Mouse (Mus musculus) midbrain, embryonic 10.5 days (tissue): ENCODE measurements around the gene A330070K13Rik. TPM values are rescaled to one million over a fixed set of nuclear protein-coding genes. Genes with fewer than 3 reads are reported as not detected.

Source experiments
- DNase-seq: peaks from one replicate; pipeline ENCODE4 v3.0.0-alpha.2; 2017; ENCODE audit warnings: low spot score
- H3K27ac ChIP-seq: fragments of 300-500 bp; sonication (generic); replicated peaks from 2 replicates; pipeline ENCODE4 v1.5.1; 2016; ENCODE audit warnings: mild to moderate bottlenecking
- H3K27me3 ChIP-seq: fragments of 300-500 bp; sonication (generic); 2 replicates; pipeline ENCODE4 v1.6.1; 2016; ENCODE audit warnings: low read depth, mild to moderate bottlenecking; ENCODE audit not compliant: poor library complexity, severe bottlenecking
- H3K36me3 ChIP-seq: fragments of 300-500 bp; sonication (generic); 2 replicates; pipeline ENCODE4 v1.6.1; 2016; ENCODE audit warnings: mild to moderate bottlenecking, moderate library complexity
- H3K4me1 ChIP-seq: fragments of 300-500 bp; sonication (generic); 2 replicates; pipeline ENCODE4 v1.6.1; 2016
- H3K4me3 ChIP-seq: fragments of 300-500 bp; sonication (generic); 2 replicates; pipeline ENCODE4 v1.5.1; 2016; ENCODE audit warnings: mild to moderate bottlenecking, moderate library complexity
- H3K9me3 ChIP-seq: fragments of 300-500 bp; sonication (generic); replicated peaks from 2 replicates; pipeline ENCODE4 v1.6.1; 2016; ENCODE audit warnings: mild to moderate bottlenecking
- WGBS: fragments of 180-500 bp; shearing (Covaris S2); methylation state at CpG from one replicate; pipeline ENCODE4 v1.1.7; 2016; 5-methylcytosine and 5-hydroxymethylcytosine counted together
- polyA plus RNA-seq: library from polyadenylated mRNA; unstranded; fragments of >200 nt; fragmentation: Nextera tagmentation; extraction: Ambion mirVana; gene quantifications from 2 replicates; pipeline ENCODE4 v1.2.1, GENCODE M21; 2016

Gene A330070K13Rik
- polyA plus RNA-seq: not detected in 2 replicates

DNA sequence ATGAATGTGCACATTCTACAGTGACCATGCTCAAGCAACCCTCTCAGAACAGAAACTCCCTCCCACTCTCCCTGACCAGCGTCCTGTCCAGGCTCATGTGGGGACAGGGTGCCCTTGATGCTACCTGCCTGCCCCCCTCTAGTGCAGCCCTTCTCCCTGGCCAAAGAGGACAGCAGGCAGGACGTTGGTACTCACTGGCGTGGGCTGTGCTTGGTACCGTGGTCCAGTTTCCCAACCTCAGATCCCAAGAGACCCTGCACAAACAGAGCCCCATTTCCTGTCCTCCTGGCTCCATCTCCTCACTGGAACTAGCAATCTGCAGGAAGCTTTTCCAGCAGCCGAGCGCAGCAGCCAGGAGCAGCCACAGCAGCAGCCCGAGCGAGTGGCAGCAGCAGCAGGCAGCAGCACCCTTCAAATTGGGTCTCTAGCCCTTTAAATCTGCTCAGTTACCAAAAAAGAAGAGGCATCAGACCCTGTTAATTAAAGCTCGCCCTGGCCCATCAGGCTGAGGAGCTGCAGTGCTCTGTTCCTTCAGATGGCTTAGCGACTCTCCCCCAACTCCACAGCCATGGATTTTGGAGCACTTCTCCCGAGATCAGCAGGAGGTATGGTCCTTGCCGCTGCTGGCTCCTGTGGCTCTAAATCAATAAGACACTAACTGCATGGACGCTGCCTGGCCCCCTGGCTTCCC is at the start of gene A330070K13Rik:
TSS of gene A330070K13Rik (minus strand) at position 410 of the 691 bp plus-strand sequence.
- Histone ChIP-seq H3K9me3 (no peaks in the 10 kb centered on the region), H3K4me1 (peaks cover 22% of the 10 kb centered on the region), H3K27ac (no peak within 1 kb of the TSS), H3K27me3 (no peaks in the 10 kb centered on the region), H3K4me3 (peak within 1 kb of the TSS; percentile 28), H3K36me3 (no peaks in the 10 kb centered on the region)
- 11% methylated on average over 13 of the region's 13 CpGs for WGBS
- DNase-seq: no peak

DNA sequence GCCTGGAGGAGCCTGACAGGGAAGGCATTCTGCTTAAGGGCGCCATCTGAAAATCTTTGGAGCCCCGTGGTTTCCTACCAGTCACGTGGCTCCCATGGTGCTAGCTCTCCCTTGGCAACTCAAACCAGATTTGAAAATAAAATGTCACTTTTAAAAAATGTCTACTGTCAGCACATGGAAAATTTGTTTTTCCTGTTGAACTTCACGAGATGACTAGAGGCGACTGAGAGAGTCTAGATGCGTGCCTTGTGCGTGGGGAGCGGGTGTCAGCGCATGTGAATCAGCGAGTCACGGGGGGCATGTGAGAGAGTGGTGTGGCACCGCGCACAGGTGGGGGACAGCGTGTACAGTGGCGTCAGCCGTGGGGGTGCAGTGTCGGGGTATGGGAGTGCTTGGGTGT is 27.1 kb upstream of the A330070K13Rik start:
- Histone ChIP-seq H3K4me3 (no peak overlapping the region), H3K27ac (no peak overlapping the region), H3K36me3 (no peaks in the 10 kb centered on the region), H3K9me3 (peaks cover 6% of the 10 kb centered on the region; the same call in 1 of the 2 replicates), H3K27me3 (no peaks in the 10 kb centered on the region), H3K4me1 (no peaks in the 10 kb centered on the region)
- DNase-seq: no peak
- WGBS: 95% methylated on average over 17 of the region's 17 CpGs

DNA sequence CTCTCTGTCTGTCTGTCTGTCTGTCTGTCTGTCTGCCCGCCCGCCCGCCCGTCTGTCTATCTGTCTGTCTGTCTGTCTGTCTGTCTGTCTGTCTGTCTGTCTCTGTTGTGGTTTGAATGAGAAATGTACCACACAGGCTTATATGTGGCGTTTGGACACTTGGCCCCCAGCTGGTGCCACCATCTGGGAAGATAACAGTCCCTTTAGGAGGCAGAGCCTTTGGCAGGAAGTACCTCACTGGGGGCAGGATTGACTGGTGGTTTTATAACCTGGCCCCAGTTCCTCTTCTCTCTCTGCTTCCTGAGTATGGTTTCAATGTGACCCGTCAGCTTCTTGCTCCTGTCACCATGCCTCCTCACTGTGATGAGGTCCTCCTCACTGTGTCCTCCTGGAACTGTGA is 25.3 kb upstream of the A330070K13Rik start:
- no peaks in the 10 kb centered on the region for H3K4me1 ChIP-seq
- 88% methylated on average over 6 of the region's 6 CpGs for WGBS
- no peak for DNase-seq
- H3K27me3 ChIP-seq: no peaks in the 10 kb centered on the region
- H3K36me3 ChIP-seq: no peaks in the 10 kb centered on the region
- peaks cover 6% of the 10 kb centered on the region; the same call in 1 of the 2 replicates for H3K9me3 ChIP-seq
- H3K4me3 ChIP-seq: no peak overlapping the region
- no peak overlapping the region for H3K27ac ChIP-seq

DNA sequence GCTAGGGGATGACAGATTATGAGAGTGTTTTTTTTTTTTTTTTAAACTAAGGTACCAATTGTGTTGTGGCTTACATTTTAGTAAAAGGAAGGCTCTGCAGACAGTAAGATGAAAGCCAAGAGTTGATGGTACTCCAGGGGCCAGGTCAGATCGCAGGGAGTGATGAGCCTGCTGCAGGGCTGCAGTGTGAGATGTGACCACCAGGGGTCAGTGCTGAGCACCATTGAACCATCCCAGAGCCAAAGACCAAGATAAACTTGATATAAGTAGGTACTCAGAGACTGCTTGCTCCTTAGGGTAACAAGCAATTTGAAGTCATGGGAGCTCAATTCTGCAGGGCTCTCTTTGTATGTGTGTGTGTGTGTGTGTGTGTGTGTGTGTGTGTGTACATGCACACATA is 20.8 kb upstream of the A330070K13Rik start:
- peaks cover 3% of the 10 kb centered on the region; the same call in 1 of the 2 replicates for H3K9me3 ChIP-seq
- H3K27me3 ChIP-seq: no peaks in the 10 kb centered on the region
- DNase-seq: peak; percentile 45
- no peak overlapping the region for H3K27ac ChIP-seq
- no peaks in the 10 kb centered on the region for H3K4me1 ChIP-seq
- no peaks in the 10 kb centered on the region for H3K36me3 ChIP-seq
- H3K4me3 ChIP-seq: no peak overlapping the region
- WGBS: 55% methylated on average over 1 of the region's 1 CpGs

DNA sequence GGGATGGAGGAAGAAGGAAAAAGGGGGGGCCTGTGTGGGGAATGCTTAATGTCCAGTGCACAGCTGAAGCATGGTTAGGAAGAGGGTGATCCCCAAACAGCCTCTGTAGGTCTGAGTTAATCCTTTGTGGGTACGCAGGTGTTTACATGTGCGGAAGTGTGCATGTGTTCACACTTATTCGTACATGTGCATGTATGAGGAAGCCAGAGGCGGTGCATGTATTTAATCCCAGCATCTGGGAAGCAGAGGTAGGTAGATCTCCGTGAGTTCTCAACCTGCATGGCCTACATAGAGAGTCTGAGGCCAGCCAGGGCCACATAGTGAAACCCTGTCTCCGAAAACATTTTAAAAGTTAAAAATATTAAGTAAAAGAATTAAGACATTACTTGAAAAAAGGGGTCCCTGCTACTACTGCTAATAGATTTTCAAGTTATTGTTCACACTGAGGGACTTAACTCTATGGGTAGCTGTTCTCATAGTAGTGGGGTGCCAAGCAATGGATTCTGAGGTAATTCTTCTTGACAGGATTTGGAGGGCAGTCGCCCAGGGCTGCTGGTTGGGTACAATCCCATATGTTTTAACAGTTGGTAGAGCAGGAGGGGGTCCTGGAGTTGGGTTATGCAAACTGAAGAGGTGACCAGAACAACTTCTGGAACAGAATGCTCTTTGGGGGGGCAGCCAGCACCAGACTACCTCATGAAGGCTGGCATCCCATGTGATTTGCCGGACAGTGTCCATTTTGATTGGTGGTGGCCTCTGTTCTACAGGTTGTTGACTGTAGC is 15.9 kb upstream of the A330070K13Rik start:
- H3K27ac ChIP-seq: no peak overlapping the region
- H3K4me1 ChIP-seq: no peaks in the 10 kb centered on the region
- H3K27me3 ChIP-seq: no peaks in the 10 kb centered on the region
- 89% methylated on average over 8 of the region's 8 CpGs for WGBS
- no peaks in the 10 kb centered on the region for H3K36me3 ChIP-seq
- no peak for DNase-seq
- H3K9me3 ChIP-seq: peaks cover 3% of the 10 kb centered on the region; the same call in 1 of the 2 replicates
- H3K4me3 ChIP-seq: no peak overlapping the region

DNA sequence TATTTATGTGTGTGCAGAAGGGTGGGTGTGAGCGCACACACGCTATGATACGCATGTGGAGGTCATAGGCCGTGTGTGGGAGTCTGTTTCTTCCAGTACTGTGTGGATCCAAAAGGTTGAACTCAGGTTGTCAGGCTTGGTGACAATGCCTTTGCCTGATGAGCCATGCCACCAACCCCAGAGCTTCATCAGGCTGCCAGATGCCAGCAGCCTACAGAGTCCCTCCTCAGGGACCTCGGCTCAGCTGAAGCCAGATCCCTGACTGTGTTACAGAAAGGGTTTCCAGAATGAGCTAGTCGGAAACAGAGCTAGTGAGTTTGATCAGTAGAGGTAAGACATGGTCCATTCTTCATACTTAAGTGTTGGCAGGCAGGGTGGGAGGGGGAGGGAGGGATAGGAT is 10.7 kb upstream of the A330070K13Rik start:
- WGBS: 78% methylated on average over 6 of the region's 6 CpGs
- DNase-seq: no peak

DNA sequence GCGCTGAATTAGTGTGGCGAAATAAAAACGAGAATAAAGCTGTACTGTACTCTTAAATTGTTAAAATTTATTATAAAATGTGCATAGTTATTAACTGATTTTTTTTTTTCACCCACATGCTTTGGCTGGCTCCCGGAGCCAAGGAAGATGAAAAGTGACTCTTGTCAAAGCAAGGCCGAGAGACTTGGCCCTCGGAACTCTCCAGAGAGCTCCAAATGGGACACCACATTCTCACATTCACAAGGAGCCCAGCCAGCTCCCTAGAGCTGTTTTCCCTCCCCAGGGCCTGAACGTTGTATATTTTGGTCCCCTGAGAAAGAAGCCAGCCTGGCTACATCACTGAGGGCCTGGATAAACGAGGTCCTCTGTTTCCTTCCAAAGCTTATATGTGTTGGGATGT is 10.0 kb upstream of the A330070K13Rik start:
- no peak overlapping the region for H3K4me3 ChIP-seq
- DNase-seq: no peak
- WGBS: 84% methylated on average over 8 of the region's 8 CpGs

More for the DNA sequence above, 10.7 kb upstream of the A330070K13Rik start:
- no peaks in the 10 kb centered on the region for H3K36me3 ChIP-seq
- no peak overlapping the region for H3K4me3 ChIP-seq
- no peak overlapping the region for H3K27ac ChIP-seq
- H3K9me3 ChIP-seq: no peaks in the 10 kb centered on the region
- no peaks in the 10 kb centered on the region for H3K27me3 ChIP-seq
- peaks cover 4% of the 10 kb centered on the region; the same call in 1 of the 2 replicates for H3K4me1 ChIP-seq

DNA sequence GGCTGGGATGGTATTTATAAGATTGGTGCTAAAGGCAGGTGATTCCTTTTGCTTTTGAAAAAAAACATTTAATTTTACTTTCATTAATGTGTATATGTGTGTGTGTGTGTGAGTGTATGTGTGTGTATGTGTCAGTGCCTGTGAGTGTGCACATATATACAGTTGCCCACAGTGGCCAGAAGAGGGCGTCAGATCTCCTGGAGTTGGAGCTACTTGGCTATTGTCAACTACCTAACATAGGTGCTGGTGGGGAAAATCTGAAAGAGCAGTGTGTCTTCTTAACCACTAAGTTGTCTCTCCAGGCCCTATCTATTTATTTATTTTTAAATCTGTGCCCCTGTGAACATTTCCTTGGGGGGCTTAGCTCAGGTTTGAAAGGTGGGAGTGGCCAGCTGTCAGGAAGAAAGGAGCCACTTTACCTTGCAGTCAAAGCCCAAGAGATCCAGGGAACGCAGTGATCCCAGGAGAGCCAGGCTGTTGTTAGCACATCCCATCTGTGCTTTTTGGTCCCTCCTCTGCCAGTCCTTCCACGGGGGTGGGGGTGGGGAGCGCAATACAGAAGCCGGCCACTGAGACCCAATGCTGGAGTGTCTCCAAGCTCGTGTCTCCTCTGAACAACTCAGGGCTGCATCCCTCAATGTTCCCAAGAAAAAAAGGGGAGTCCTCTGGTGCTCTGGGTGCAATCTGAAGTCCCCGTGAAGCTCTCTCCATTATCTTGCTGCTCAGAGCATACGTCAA is 9.4 kb upstream of the A330070K13Rik start:
- Histone ChIP-seq H3K27ac (no peak overlapping the region), H3K27me3 (no peaks in the 10 kb centered on the region), H3K36me3 (no peaks in the 10 kb centered on the region), H3K4me1 (peaks cover 4% of the 10 kb centered on the region; the same call in 1 of the 2 replicates), H3K4me3 (no peak overlapping the region), H3K9me3 (no peaks in the 10 kb centered on the region)
- WGBS: 60% methylated on average over 8 of the region's 8 CpGs
- DNase-seq: no peak

More for the DNA sequence above, 10.0 kb upstream of the A330070K13Rik start:
- Histone ChIP-seq H3K27ac (no peak overlapping the region), H3K4me1 (peaks cover 4% of the 10 kb centered on the region; the same call in 1 of the 2 replicates), H3K36me3 (no peaks in the 10 kb centered on the region), H3K27me3 (no peaks in the 10 kb centered on the region), H3K9me3 (no peaks in the 10 kb centered on the region)

DNA sequence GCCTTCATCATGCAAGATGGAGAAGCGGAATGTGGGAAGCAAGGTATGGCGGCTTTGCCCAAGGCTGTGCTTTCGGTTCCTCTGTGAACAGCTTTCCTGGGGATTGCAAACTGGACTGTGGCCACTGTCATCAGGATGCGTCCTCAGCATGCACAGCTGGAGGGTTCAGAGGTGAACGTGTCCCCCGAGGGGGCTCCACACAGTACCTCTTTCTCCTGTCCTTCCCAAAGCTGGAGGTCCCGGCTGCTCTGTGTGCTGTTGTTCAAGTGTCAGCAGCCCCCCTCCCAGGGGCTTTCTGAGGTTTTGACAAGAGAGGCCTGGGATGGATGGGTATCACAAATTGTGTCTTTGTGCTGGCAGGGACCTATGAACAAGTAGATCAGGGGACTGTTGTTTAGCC is 2.0 kb upstream of the A330070K13Rik start:
- Histone ChIP-seq H3K27ac (no peak overlapping the region), H3K36me3 (no peaks in the 10 kb centered on the region), H3K27me3 (no peaks in the 10 kb centered on the region), H3K4me1 (peaks cover 22% of the 10 kb centered on the region), H3K4me3 (no peak overlapping the region), H3K9me3 (no peaks in the 10 kb centered on the region)
- peak; percentile 16 for DNase-seq
- WGBS: 64% methylated on average over 7 of the region's 7 CpGs

DNA sequence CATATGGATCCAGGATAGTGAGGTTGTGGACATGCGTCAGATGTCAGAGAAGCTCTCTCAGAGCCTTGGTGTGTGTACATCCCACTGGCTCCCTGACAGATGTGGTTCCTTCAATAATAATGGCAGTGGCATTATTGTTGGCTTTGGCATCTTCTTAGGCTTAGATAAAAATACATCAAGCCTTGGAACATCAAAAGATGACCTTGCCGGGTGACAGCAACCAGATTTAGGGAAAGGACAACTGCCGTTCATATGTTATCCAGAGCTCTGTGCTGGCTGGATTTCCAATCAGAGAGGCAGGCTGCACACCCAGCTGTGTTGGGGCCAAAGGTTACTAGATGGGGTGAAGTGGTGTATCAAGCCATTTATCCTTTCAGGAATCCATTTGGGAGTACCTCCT is 9.0 kb downstream of the A330070K13Rik start:
- Histone ChIP-seq H3K36me3 (no peaks in the 10 kb centered on the region), H3K9me3 (no peaks in the 10 kb centered on the region), H3K27me3 (no peaks in the 10 kb centered on the region), H3K4me1 (no peaks in the 10 kb centered on the region), H3K27ac (no peak overlapping the region), H3K4me3 (no peak overlapping the region)
- WGBS: 87% methylated on average over 3 of the region's 3 CpGs
- DNase-seq: no peak

DNA sequence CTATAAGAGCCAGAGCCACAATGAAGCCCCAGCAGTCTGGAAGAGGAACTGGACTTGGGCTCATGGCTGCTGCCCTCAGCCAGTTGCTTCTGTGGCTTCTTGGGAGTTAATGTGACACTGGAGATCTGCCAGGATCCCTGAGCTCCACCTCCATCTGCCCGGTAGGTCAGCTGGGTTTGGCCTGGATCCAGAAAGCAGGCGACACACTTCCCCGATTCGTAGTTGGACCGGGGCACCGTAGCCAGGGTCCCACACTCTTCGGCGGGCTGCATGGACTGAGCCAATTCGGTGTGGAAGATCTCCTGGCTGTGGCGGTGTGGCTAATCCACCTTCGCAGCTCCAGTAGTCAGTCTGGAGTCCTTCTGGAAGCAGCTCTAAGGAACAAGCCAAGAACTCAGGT is 15.2 kb downstream of the A330070K13Rik start, which contains the start of gene Caln1:
TSS of gene Caln1 (plus strand) at position 219 of the 400 bp plus-strand sequence.
- Histone ChIP-seq H3K4me1 (no peaks in the 10 kb centered on the region), H3K4me3 (no peak within 1 kb of the TSS), H3K9me3 (no peaks in the 10 kb centered on the region), H3K36me3 (no peaks in the 10 kb centered on the region), H3K27me3 (no peaks in the 10 kb centered on the region), H3K27ac (no peak within 1 kb of the TSS)
- 95% methylated on average over 11 of the region's 11 CpGs for WGBS
- no peak for DNase-seq

DNA sequence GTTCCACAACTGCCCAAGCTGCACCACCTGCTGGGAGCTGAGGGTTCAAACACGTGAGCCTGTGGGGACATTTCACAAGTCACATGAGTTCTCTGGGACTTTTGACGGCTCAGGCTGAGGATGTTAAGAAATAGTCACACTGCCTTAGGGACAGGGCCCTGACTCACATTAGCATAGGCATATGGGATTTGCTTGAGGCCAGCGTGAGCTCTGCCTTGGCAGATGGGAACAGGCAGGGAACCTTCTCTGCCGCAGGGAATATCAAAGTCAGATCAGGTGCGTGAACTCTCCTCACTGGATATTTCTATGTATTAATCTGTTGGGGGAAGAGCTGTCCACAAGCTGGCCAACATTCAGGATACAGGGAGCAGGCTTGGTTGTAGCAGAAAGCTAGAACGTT is 16.2 kb downstream of the A330070K13Rik start:
- Histone ChIP-seq H3K27ac (no peak overlapping the region), H3K9me3 (no peaks in the 10 kb centered on the region), H3K27me3 (no peaks in the 10 kb centered on the region), H3K4me1 (peaks cover under 1% of the 10 kb centered on the region; the same call in 1 of the 2 replicates), H3K36me3 (no peaks in the 10 kb centered on the region), H3K4me3 (no peak overlapping the region)
- DNase-seq: no peak
- WGBS: 82% methylated on average over 6 of the region's 6 CpGs
